Mouse (Mus musculus) erythroblast, embryonic 14.5 days (primary cell): ENCODE results near the gene Pld5.

Experiments
- GATA1 ChIP-seq: IDR thresholded peaks from 2 replicates; pipeline ENCODE4 v1.6.1; 2012; ENCODE audit warnings: low read length, inconsistent platforms, mixed read lengths
- TAL1 ChIP-seq: IDR thresholded peaks from 3 replicates; pipeline ENCODE4 v1.6.1; 2012; ENCODE audit warnings: low read length, inconsistent platforms, mixed read lengths

- TF ChIP-seq TAL1 (no peak), GATA1 (no peak)
Observed at GRCm38 (mm10) chr1:175967004-175967745, 307.9 kb downstream of the Pld5 start.
